Mouse (Mus musculus): ENCODE data around the gene Cfap61.
A peak's percentile ranks its signal among the peaks of the same experiment; 100 is the strongest.

The Cfap61 gene

DNA sequence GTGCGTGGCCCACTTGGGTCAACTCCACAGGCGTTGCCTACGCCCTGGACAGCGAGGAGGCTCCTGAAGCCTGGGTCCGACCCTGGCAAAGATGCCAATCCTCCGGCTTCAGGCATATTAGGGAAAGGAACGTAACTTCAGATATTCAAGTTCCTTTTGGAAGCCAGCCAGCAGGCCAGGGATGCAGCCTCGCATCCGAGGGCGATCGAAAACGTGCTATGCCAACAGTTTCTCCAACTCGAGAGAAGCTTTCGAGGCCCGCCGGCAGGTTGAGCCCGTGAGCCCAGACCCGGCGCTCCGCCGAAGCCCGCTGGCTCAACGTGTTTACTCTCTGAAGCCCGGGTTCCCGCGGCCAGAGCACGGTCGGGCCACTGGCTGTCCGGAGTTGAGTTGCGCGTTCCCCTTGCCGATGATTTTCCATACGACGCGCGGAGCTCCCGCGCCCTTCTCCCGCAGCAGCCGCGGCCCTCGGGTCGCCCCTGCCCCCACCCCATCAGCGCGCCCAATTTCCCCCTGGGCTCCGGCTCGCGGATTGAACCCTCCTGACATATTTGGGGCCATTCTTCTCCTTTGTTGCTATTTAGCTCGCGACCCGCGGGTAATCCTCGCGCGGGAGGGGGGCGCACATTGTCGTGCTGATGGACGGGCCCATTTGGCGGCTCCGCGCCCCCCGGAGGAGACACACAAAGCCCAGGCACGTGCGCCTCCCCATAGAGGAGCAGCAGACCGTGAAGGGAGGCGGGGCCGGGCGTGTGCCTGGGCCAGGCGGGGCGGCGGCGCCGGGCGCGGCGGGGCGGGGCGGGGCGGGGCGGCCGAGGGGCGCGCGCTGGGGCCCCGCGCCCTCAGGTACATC lies 286.7 kb downstream of the Cfap61 start, which contains the start of gene Insm1:
TSS of gene Insm1 (plus strand) at position 846 of the 853 bp plus-strand sequence.
- DNase-seq (ENCODE audit: low read depth, low spot score), result peak; percentile 44

DNA sequence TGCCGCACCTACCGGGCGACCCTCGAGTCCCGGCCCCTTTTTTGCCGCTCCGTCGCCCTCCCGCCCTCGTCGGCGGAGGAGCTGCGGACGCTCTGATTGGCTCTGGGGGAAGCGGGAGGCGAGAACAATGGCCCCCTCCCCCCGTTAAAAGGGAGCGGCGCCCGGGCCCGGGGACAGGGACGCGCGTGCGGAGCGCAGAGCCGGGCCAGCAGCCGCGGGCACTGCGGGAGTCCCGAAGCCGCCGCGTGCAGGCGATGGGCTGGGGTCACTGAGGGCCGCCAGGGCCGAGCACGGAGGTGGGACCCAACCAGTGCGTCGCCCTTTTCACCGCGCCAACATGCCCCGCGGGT lies 287.3 kb downstream of the Cfap61 start:
- peak; percentile 62 for DNase-seq (ENCODE audit: low read depth, low spot score)

DNA sequence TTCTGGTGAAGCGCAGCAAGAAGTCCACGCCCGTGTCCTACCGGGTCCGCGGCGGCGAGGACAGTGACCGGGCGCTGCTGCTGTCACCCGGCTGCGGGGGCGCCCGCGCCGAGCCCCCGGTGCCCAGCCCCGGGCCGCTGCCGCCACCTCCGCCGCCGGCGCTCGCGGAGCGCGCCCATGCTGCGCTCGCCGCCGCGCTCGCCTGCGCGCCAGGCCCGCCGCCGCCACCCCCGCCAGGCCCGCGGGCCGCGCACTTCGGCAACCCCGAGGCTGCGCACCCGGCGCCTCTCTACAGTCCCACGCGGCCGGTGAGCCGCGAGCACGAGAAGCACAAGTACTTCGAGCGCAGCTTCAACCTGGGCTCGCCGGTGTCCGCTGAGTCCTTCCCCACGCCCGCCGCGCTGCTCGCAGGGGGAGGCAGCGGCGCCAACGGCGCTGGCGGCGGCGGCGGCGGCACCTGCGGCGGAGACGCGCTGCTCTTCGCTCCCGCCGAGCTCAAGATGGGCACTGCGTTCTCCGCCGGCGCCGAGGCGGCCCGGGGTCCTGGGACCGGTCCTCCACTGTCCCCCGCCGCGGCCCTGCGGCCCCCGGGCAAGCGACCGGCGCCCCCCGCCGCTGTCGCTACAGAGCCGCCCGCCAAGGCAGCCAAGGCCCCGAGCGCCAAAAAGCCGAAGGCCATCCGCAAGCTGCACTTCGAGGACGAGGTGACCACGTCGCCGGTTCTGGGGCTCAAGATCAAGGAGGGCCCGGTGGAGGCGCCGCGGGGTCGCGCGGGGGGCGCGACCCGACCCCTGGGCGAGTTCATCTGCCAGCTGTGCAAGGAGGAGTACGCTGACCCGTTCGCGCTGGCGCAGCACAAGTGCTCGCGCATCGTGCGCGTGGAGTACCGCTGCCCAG lies 287.9 kb downstream of the Cfap61 start:
- peak; percentile 32 for DNase-seq (ENCODE audit: low read depth, low spot score)

DNA sequence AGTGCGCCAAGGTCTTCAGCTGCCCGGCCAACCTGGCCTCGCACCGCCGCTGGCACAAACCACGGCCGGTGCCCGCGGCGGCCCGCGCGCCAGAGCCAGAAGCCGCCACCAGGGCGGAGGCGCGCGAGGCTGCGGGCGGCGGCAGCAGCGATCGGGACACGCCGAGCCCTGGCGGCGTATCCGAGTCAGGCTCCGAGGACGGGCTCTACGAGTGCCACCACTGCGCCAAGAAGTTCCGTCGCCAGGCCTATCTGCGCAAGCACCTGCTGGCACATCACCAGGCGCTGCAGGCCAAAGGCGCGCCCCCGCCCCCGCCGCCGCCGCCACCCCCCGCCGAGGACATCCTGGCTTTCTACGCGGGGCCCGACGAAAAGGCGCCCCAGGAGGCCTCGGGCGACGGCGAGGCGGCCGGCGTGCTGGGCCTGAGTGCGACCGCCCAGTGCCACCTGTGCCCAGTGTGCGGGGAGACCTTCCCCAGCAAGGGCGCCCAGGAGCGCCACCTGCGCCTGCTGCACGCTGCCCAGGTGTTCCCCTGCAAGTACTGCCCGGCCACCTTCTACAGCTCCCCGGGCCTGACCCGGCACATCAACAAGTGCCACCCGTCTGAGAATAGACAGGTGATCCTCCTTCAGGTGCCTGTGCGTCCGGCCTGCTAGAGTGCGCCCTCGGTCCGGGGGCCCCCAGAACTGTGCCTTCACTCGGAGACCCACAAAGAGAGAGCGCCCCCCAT lies 288.8 kb downstream of the Cfap61 start:
- DNase-seq (ENCODE audit: low read depth, low spot score), result peak; percentile 34

DNA sequence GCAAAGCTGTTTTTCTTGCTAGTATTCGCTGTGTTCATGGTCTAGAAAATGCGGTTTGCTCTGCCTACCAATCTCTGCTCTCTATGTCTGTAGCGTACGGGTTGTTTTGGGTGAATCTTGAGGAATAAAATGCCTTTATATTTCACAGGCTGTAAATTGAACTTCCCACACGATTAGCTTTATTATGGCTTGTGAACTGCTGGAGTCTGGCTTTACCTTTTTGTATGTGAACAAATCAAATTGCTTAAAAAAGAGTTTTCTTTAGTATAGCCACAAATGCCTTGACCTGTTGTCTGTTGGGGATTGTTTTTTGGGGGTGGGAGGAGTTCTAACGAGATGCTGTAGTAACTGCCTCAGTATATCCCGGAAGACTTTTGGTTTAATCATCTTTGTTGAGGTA lies 289.6 kb downstream of the Cfap61 start:
- DNase-seq (ENCODE audit: low read depth, low spot score), result no peak

DNA sequence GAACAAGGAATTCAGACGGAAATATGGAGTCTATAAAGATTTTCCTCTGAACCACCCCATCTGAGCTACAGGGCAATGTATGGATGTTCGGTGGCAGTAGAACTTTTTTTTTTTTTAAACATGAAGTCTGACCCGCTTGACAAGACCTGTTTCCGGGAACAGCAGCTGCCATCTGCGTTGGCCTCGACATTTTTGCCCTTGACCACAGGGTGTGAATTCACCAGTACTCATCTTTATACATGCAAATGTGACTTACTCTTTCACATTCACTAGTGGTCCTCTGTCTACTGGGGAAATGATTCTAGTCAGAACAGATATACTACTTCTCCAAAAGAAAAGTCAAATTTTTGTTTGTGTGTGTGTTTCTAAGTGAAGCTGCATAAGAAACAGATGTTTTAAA lies 291.2 kb downstream of the Cfap61 start:
- DNase-seq (ENCODE audit: low read depth, low spot score), result no peak

DNA sequence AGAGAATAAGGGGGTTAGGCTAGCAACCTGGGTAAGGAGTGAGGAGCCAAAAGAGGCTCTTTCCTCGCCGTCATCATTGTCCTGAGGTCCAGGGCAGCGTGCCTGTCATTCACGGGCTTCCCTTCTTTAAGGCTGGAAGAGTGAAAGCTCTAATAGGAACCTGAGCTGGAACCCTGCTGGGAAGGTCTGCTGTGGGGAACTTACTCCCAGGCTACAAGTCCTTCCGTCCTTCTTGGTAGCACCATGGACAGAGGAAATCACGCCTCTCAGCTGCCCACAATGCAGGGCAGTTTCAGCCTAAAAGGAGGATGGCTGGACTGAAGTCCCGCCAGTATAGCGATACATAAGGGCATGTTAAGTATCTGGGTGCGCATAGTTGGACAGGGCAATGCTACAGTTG lies 291.9 kb downstream of the Cfap61 start:
- no peak for DNase-seq (ENCODE audit: low read depth, low spot score)

DNA sequence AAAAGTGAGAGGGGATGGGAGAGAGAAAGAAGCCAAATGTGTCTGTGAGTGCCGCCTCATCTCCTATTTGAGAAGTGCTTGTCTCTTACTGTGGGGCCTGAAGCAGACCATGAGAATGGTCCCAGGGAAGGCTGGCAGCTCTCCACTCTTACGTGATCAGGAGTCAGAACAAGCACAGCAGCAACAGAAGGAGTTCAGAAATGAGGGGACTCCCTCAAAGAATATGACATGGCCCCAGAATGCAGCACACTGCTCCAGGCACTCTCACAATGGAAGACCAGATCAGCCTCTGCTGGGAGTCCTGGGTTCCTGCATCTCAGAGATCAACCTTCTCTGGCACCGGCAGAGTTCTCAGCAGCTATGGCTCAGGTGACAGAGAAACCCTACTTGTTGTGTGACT lies 293.1 kb downstream of the Cfap61 start:
- DNase-seq (ENCODE audit: low read depth, low spot score), result no peak

DNA sequence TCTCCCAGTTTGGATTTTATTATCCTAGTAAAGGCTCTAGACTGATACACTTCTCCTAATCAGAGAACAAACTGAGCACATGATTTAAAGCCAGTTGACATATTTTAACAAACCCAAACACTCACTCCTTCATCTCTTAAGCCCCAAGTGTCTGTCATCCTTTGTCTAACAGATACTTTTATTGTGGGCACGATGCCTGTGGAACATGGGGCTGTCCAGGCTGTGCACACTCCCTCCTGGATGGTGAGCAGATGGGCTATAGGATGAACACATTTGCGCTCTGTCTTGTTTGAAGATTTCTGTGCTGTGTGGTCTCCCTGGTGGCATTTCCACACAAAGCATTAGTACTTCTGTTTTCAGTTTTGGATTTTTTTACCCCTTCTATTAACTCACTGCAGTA lies 293.9 kb downstream of the Cfap61 start:
- DNase-seq (ENCODE audit: low read depth, low spot score), result no peak

DNA sequence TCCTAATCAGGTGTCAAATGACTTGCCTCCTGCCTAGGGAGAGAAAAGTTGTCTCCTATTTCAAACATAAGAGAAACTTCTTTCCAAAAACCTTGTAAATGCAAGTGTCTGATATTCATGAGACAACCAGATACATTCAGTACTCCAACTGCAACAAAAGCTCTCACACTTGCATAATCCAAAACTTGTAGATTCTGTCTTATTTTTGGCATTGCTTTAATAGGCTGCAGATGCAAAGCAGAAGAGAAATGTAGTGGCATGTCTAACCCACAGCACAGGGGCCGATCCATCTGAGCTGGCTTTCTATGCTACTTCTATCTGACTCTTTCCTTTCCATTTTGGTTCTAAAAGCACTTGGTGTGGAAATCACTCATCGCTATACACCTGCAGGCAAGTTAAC lies 296.9 kb downstream of the Cfap61 start:
- no peak for DNase-seq (ENCODE audit: low read depth, low spot score)

DNA sequence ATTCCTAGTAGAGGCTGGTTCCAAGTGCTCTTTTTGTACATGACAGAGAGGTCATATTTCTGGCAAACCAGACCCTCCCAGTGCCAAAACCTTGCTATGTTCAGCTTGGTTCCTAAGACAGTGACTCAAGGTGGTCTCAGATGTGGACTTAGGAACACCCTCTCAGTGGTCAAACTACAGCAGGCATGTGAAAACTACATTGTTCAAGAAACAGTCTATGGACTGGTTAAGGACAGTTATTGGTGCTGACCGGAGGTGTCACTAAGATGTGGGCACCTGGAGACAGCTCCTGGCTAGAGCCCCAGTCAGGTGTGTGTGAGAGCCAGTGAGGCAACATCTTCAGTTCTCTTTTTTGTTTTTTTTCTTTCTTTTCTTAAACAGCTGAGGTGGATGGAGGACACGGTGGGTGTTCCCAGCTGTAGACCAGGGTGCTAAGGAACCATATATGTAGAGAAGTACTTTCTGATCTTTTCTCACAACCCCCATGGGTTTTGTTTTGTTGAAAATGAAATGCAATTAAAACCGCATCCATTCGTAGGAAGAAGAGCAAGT lies 304.7 kb downstream of the Cfap61 start:
- no peak for DNase-seq (ENCODE audit: low read depth, low spot score)

DNA sequence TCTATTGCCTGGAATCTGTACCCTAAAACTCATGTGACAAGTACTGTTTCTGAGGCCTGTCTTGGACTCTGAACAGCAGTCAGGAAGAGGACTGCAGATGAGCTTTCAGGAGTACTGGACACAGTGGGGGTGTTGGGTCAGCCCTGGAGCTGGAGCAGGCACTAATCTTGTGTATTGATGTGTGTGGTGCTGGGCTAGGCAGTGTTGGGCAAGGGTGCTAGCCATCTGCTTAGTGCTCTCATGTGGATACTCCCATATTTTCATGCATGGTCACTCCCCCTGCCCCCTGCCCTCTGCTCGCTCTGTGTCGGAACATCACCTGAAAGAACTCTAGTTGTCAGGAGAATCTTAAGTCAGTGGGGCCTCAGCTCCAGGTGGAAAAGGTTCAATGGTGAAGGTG lies 309.5 kb downstream of the Cfap61 start:
- no peak for DNase-seq (ENCODE audit: low read depth, low spot score)

DNA sequence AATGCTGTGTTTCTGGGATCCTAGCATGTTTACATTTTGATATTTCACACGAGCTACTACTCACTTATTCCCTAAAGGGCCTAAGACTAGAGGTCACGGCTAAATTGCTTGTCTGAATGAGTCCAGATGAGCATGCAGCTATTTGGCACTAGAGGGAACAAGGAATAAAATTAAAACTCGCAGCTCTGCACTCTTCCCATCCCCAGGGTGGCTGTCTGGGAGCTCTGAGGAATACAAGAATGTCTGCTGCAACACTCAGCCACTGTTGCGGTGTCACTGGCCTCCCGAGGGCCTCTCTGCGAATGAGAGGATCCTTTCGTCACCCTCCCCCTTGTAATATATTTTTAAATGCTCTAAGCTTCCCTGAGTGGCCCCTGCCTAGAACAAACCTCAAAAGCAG lies 310.8 kb downstream of the Cfap61 start:
- DNase-seq (ENCODE audit: low read depth, low spot score), result no peak

DNA sequence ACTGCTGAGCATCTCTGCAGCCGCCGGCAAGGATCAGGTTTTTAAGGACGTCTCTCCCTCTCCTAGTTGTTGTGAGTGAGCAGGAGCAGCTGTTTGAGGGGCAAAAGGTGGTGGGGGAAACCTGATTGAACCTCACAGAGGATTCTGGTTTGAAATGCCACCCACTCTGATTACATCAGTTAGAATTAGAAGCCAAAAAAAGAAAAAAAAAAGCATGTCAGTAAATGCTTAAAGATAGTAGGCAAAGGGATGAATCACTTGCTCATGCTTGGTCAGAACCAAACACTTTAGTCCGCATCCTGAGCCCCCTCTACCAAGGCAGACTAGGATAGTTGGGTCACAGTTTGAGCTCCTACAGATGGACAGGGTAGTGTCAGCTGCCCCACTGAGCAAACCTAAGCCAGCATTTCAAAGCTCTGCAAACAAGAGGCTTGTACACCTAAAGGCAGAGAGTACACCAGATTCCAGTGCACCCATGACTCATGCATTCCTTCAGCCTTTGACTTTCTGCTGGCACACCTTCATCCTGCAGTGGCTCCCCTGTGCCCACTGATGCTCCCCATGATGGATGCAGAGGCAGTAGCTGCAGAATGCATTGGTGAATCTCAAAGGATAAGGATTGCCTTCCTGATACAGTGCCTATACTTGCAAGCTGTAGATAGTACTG lies 312.0 kb downstream of the Cfap61 start:
- no peak for DNase-seq (ENCODE audit: low read depth, low spot score)

DNA sequence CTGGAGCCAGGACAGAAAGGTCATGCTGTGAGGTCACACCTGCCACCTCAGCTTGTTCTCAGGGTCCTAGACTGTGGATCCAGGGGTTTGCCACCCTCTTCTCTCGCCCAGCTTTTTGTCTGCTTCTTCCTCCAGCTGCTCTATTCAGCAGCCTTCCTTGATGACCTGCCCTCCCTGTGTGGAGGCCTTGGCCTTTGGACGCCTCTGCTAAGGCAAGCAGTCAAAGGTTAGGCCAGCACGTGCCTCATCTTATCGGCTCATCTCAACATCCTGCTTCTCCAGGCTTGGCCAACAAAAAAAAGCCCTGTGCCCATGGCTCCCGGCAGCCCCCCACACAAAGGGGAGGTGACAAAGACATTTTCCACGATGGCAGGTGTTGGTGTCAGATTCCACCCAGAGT lies 313.0 kb downstream of the Cfap61 start:
- DNase-seq (ENCODE audit: low read depth, low spot score), result no peak

DNA sequence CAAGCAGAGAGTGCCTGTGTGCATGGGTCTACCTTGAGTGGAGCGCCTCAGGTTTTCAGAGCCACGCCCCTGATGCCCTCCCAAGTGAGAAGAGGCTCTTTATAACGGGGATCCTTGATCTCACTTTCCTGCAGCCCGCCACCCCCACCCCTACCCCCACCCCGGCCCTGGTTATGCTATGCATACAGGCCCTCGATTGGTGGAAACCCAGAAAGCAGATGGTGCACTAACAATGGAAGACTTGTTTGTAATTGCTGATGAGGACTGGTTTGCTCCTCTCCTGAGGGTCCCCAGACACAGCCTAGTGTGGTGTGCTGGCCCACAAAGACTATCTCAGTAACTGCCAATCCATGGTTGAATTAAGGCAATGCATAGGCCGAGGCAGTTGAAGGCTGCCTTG lies 314.4 kb downstream of the Cfap61 start:
- no peak for DNase-seq (ENCODE audit: low read depth, low spot score)

DNA sequence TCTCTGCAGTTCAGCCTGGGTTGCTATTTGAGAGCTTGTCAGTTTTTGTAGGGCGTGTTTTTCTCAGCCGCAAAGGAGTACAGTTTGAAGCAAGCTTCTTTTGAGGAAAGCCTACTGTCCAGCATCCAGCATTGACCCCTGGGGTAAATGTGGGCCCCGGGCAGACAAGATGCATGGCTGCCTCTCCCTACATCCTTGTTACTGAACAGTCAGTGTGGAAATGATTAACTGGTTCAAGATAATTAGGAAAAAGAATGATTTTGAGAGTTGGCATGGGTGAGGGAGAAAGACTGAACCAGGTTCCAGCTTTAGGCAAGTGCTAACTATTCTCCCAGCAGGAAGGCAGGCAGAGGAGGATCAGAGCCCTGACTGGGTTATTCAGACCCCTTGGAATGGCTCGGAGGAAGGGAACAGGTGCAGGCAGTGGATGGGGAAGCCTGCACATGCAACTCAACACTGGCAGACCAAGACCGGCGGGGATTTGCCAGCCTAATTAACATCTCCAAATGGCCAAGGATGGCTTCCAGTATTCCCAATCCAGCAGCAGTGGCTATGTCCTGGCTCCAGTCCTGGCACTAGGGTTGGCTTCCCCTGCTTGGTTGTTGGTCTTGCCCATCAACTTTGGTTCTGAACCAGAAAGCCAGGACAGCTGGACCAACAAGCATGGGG lies 315.8 kb downstream of the Cfap61 start:
- no peak for DNase-seq (ENCODE audit: low read depth, low spot score)

DNA sequence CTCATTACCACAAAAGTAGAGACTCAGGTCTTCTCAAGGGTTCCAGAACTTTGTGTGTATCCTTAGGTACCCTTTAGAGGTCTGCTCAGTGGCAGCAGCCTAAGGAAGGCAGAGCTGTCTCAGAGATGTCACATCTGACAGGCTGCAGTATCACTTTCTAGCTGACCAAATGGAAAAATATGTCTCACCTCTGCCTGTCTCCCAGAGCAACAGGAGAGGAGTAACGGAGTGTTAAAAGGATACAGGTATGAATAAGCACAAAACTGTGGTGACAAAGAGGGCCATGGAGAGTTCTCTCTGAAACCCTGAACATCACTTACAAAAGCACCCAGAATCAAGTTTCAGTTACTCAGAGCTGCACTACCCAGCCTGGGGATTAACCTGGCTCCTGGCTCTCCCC lies 319.8 kb downstream of the Cfap61 start:
- DNase-seq (ENCODE audit: low read depth, low spot score), result no peak

DNA sequence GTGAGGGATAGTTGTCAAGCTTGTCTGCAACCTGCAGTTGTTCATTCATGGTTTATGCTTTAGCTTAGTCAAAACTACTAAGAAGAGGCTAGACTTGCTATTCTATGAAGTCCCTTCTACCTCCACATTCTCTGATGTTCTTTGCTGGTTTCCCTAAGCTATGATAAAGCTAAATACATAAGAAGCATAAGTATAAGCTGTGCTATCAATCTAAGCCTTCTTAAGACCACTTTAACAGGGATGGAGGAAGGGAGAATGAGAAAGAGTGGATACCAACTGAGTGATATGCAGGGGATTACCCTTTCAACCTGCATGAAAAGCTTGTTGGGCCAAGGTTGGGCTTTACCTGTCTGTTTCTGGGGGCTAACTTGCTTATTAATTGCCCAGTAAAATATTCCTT lies 321.1 kb downstream of the Cfap61 start:
- no peak for DNase-seq (ENCODE audit: low read depth, low spot score)

DNA sequence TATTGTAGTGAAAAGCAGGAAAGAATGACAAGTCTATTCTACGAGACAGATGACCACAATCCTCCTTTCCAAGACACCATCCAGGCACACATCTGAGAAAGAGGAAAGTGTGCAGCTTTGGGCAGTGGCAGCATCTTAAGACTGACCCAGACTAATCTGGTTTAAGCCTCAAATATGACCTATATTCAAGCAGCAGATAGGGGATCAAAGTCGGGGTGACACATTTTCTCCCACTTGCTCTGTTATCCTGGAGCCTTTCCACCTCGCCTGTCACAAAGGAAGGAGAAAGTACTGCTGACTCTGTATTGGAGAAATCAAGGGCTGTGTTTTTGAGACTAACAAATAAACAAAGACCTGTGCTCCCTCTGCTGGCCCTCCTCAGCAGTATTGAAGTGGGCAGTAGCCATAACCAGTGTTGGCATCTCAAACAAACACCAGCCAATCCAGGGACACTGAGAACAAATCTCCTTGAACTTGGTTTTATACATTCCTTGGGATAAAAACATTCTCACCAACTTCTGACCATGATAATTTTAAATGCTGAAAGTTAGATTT lies 321.8 kb downstream of the Cfap61 start:
- peak; percentile 65 for DNase-seq (ENCODE audit: low read depth, low spot score)

Data from retina, adult 2 months (tissue).